Mouse (Mus musculus) embryonic fibroblast, embryonic 13.5 days (primary cell): ENCODE data around the gene Iqsec1. TPM values are rescaled to one million over a fixed set of nuclear protein-coding genes. Genes with fewer than 3 reads are reported as not detected.

Source experiments
- H3K27ac ChIP-seq: 2 replicates; pipeline ENCODE4 v1.5.1; 2012; ENCODE audit warnings: low read length, control low read depth, inconsistent platforms; ENCODE audit not compliant: insufficient read depth
- H3K4me1 ChIP-seq: 2 replicates; pipeline ENCODE4 v1.6.1; 2011; ENCODE audit warnings: low read length; ENCODE audit not compliant: control insufficient read depth, insufficient read depth
- H3K4me3 ChIP-seq: 2 replicates; pipeline ENCODE4 v1.5.1; 2011; ENCODE audit warnings: mild to moderate bottlenecking, control low read depth, low read length; ENCODE audit not compliant: insufficient read depth
- CTCF ChIP-seq: IDR thresholded peaks from 2 replicates; pipeline ENCODE4 v1.5.1; 2011; ENCODE audit warnings: mild to moderate bottlenecking, control low read depth, low read length, moderate library complexity, borderline replicate concordance; ENCODE audit not compliant: insufficient read depth
- POLR2A ChIP-seq: IDR thresholded peaks from 2 replicates; pipeline ENCODE4 v1.6.1; 2011; ENCODE audit warnings: low read depth, mild to moderate bottlenecking, control low read depth, low read length, moderate library complexity
- polyA plus RNA-seq: library from polyadenylated mRNA; stranded (reverse); fragments of >200 nt; gene quantifications from 2 replicates; pipeline ENCODE4 v1.2.4, GENCODE M21; 2011; ENCODE audit warnings: low read depth; ENCODE audit not compliant: missing spikeins, insufficient read length

Iqsec1 gene
- polyA plus RNA-seq, 1 experiment = 56.0 TPM

DNA sequence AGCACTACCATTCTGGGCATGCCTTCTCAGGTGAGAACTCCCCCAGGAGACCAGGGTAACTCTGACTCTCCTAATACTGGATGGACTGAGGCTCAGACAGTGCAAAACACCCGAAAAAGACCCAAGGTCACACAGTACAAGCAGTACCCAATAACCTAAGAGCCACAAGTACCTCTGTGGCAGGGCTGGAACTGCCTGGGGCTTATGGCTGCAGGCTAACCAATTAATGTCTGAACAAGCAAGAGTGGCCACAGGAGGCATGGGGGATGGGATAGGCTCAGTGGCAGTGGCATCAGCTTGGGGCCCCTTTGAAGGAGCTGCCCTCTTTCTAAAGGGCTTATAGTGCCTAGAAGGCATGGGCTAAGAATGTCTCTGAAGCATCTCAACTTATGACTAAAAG lies 263.0 kb downstream of the Iqsec1 start:
- TF ChIP-seq CTCF = no peak
- no peak overlapping the region for H3K4me3 ChIP-seq
- H3K27ac ChIP-seq = no peak overlapping the region
- no peaks in the 10 kb centered on the region for H3K4me1 ChIP-seq

DNA sequence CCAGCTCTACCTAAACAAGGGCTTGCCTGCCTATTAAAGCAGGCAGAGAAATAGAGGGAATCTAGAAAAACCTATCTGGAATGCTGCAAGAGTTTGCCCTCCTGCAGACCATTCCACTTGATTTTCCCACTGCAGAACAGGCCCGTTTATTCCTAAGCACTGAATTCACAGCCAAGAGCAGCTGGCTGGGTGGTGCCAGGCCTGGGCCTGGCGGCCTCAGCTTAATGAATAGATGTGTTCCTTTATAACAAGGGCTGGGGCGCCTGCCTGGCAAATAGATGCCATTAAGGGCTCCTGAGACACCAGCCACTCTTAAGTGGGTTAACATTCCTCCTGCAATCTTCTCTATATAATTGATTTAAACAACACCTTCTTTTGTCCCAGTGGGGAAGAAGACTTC lies 265.5 kb downstream of the Iqsec1 start:
- 0 out of 2 replicates have a peak, but pooled peaks cover 4% of the 10 kb centered on the region for H3K4me1 ChIP-seq
- TF ChIP-seq CTCF (no peak), POLR2A (no peak)
- no peak overlapping the region for H3K4me3 ChIP-seq
- H3K27ac ChIP-seq = no peak overlapping the region

DNA sequence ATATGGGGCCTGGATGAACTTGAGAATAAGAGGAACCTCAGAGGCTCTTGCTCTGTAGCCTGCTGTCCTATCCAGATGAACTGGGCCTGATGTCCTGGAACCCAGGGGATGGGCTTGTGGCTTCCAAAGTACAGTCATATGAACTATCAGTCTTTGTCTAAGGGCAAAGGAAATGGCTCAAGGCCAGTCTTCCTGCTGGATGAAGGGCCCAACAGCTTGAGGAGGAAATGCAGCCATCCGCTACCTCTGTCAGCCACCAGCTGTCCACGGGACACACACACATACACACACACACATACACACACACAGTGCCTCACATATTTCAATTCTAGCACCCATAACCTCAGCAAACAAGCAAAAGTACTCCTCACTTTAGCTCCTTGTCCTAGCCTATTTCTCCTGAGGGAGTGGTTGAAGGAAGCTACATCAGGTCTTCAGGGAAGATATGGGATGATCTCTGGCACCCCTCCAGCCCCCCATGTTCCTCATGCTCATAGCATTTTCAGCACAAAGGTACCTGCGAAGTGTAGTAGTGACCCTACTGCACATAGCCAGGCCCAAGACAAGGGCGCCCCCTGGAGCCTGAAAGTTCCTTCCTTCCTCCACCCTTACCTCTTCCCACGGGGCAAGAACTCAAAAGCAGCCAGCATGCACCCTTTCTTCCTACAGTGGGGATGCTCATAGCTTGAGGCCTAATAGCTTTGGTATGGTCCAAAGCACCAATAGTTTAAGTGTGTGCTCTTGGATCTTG lies 267.3 kb downstream of the Iqsec1 start:
- Histone ChIP-seq H3K27ac (no peak overlapping the region), H3K4me3 (no peak overlapping the region), H3K4me1 (0 out of 2 replicates have a peak, but pooled peaks cover 11% of the 10 kb centered on the region)
- TF ChIP-seq POLR2A (no peak), CTCF (peak; percentile 21; the same call in 1 of the 2 replicates)

DNA sequence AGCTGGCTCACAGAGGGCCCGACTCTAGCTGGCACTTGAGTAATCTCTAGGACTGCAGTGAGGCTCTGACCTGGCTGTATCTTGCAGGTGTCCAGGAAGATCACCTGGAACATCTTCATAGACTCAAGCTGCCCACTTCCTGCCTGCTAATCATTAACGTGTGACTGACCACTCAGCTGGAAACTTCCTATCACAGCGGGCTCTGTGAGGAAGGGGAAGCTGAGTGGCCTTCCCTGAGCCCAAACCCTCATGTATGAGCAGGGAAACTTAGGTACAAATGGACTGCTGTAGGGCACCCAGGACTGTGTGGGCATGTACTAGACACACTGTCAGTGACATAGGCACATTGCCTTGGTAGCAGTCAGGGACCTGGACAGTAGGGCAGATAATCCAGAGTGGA lies 268.3 kb downstream of the Iqsec1 start:
- no peak overlapping the region for H3K27ac ChIP-seq
- H3K4me3 ChIP-seq = no peak overlapping the region
- TF ChIP-seq CTCF (no peak), POLR2A (no peak)
- H3K4me1 ChIP-seq = 0 out of 2 replicates have a peak, but pooled peaks cover 11% of the 10 kb centered on the region

DNA sequence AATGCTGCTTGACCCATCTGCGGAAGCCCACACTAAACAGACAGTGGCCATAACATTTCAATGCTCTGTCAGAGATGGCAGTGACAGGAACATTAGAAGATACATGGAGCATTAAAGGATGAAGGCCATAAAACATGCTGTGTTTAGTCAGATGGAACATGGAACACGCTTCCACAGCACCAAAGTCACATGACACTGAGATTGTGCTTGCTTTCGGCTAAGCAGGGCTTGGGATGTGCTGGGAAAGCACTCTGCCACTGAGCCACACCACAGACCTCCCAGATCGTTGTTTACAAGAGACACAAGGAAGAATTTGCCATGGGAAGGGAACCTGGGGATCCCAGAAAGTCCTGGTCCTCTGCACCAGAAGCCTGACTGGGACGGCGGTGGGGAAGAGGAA lies 269.1 kb downstream of the Iqsec1 start:
- H3K27ac ChIP-seq = no peak overlapping the region
- no peak for TF ChIP-seq CTCF
- no peak for TF ChIP-seq POLR2A
- no peak overlapping the region for H3K4me3 ChIP-seq
- H3K4me1 ChIP-seq = 0 out of 2 replicates have a peak, but pooled peaks cover 11% of the 10 kb centered on the region

DNA sequence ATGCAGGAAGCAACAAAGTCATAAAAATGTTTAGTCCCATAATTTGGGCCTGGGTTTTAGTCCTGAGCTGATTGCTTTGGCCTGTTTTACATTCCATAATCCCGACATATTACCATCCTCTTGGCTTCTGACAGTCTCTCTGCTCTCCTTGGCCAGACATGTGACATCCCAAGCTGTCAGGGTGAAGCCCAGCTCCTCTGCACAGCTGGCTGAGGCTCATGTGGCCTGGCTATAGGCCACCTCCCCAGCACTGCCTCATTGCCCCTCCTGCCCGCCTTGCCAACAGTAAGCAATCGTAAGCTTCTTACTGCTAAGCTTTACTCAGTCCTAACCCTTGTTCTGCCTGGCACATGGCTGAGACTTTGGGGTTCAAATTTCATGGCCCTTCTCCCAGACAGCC lies 270.0 kb downstream of the Iqsec1 start:
- H3K4me3 ChIP-seq = no peak overlapping the region
- TF ChIP-seq CTCF (no peak), POLR2A (no peak)
- 0 out of 2 replicates have a peak, but pooled peaks cover 11% of the 10 kb centered on the region for H3K4me1 ChIP-seq
- peak overlapping the region; percentile 35; the same call in 1 of the 2 replicates for H3K27ac ChIP-seq

DNA sequence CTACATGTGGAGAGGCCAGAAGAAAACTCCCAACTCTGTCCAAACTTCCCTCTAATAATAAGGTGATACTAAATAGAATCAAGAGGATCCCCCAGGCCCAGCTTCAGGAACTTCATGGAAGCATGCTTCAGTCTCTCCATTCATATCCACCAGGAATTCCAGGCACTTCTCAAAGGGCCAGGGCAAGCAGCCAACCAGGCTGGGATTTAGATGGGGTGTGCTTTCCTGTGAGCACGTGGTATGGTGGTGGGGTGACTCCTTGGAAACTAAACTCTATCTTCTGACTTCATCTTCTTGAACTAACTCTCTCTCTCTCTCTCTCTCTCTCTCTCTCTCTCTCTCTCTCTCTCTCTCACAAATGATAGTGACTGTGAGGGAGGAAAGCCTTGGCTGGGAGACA lies 270.8 kb downstream of the Iqsec1 start:
- peak overlapping the region; percentile 35 for H3K27ac ChIP-seq
- no peak overlapping the region for H3K4me3 ChIP-seq
- 0 out of 2 replicates have a peak, but pooled peaks cover 13% of the 10 kb centered on the region for H3K4me1 ChIP-seq
- no peak for TF ChIP-seq CTCF
- TF ChIP-seq POLR2A = no peak

DNA sequence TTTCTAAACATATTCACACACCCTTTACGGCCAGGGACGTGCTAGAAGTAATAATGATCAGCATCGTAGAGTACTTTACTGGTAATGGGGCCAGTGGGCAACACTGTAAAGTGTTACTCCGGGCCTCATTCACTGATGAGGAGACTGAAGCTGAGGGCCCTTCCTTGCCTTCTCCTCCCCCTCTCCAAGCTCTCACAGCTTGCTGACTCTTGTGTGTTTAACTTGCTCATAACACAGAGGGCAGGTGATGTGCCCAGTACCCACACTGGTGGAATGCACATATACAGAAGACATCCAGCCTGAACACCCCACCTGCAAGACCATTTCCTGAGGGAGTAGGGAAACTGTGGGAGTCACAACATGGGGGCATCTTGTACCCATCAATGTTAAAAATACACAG lies 271.6 kb downstream of the Iqsec1 start:
- Histone ChIP-seq H3K27ac (no peak overlapping the region), H3K4me1 (peaks cover 13% of the 10 kb centered on the region; the same call in 1 of the 2 replicates), H3K4me3 (no peak overlapping the region)
- TF ChIP-seq POLR2A = no peak
- TF ChIP-seq CTCF = no peak

DNA sequence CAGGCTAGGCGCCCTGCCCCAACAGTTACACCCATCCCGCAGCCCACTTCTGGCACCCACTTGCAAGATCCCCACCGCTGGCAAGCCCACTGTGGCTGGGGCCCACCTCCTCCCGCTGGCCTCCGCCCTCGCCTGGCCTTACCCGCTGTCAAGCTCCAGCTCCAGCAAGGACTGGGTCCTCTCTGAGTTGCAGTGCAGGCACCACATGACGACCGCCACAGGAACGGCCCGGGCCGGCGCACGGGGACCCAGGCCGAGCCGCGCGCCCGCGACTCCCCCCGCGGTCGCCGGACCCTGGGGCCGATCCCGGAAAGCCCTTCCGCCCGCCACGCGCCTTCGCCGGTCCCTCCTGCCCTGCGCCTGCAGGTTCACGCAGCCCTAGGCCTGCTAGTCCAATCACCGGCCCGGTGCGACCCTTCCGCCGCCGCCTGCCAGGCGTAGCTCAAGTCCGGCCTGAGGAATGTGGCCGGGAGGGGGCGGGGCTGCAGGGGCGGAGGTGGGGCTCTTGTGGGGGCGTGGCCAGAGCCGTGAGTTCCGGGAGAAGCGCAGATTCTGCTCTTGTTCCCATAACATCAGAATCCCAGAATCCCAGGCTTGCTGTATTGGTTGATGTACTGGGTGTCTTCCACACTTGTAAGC lies 272.3 kb downstream of the Iqsec1 start:
- Histone ChIP-seq H3K4me1 (peaks cover 13% of the 10 kb centered on the region; the same call in 1 of the 2 replicates), H3K4me3 (peak overlapping the region; percentile 59), H3K27ac (peak overlapping the region; percentile 25; the same call in 1 of the 2 replicates)
- TF ChIP-seq CTCF (no peak), POLR2A (peak; percentile 83)
